Mouse (Mus musculus) embryonic fibroblast, embryonic 13.5 days (primary cell): ENCODE results near the gene Prr7.

ENCODE experiments used
- CTCF ChIP-seq: IDR thresholded peaks from 2 replicates; pipeline ENCODE4 v1.5.1; 2011; ENCODE audit warnings: mild to moderate bottlenecking, control low read depth, low read length, moderate library complexity, borderline replicate concordance; ENCODE audit not compliant: insufficient read depth
- POLR2A ChIP-seq: IDR thresholded peaks from 2 replicates; pipeline ENCODE4 v1.6.1; 2011; ENCODE audit warnings: low read depth, mild to moderate bottlenecking, control low read depth, low read length, moderate library complexity

DNA sequence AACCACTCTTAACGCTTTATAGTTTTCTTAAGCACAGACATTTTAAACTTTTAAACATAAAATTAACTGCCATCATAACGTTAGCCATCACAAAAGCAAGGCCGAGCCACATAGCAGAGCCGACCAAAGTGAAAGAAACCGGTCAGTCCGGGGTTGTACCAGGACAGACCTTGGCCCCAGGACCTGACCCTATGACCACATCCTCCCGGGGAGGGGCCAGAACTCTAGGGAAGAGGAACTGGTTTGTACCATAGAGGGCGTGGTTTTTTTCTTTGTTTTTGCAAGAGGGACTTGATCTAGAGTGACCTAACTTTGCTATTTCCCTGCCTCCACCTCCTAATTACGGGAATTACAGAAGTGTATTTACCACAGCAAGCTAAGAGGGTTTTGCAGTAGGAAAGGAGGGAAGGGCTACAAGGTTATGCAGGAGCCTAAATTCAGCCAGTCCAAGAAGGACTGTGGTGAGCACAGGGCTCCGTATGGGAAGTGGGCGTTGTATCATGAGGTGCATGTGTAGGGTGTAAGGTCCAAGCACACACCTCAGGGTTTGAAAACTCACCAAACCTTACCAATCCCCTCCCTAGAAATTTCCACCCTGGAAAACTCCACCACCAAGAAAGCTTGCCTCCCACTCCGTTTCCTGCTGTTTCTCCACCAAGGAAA is 34.7 kb upstream of the Prr7 start:
- TF ChIP-seq CTCF (no peak), POLR2A (no peak)
